Mouse (Mus musculus) T-helper 2 cell (primary cell): ENCODE measurements around the gene Sqstm1.

Source experiments
- in situ Hi-C: fragments of 300-600 bp; cut with MboI, MseI; formaldehyde crosslinking; loops from one replicate; pipeline ENCODE4 v1.15.1; 2025; ENCODE audit warnings: high pct_unique_total_duplicates

Sqstm1 gene

DNA sequence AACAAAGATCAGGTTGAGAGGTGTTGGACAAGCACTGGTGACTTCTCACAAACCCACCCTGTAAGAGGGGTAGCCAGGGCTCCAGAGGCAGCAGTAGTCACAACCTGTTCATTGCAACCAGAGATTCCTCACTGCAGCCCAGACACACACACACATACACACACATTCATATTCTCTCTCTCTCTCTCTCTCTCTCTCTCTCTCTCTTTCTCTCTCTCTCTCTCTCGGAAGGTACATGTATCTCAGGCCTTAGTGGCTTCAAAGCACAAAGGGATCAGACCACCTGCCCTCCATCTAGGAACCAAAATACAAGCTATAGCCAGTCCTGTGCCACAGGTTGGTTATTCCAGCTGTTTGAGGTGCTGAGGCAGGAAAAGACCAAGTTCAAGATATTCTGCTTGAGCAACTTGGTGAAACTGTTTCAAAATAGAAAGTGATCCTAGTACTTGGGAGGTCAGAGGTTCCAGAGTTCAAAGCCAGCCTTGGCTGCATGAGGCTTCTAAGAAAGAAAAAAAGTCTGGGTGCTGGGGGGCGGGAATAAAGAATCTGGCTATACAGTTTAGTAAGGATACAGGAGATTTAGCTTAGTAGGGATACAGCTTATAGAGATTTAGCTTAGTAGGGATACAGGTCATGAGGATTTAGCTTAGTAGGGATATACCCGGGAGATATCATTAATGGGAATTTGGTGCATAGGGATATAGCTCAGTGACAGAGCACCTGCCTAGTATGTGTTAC lies 864 bp upstream of the Sqstm1 start:
- in situ Hi-C loops = no loop called here

DNA sequence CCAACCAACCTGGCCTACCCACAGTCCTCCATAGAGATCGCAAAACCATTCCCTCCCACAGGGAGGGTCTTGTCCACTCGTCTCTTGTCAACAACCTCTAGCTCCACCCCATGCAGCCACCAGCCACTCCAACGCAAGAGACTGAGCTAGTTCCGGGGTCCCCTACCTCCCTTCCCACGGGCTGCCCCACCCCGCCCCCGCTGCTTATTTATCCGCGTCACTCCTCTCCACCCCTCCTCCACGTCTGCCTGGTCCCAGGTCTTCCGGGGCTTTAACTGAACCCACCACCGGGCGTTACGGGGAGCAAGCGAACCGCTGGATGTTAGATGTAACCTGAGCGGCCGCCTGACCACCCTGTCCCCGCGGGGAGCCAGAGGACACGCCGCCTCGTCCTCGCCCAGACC lies 524 bp downstream of the Sqstm1 start:
- in situ Hi-C loops = no loop called here

DNA sequence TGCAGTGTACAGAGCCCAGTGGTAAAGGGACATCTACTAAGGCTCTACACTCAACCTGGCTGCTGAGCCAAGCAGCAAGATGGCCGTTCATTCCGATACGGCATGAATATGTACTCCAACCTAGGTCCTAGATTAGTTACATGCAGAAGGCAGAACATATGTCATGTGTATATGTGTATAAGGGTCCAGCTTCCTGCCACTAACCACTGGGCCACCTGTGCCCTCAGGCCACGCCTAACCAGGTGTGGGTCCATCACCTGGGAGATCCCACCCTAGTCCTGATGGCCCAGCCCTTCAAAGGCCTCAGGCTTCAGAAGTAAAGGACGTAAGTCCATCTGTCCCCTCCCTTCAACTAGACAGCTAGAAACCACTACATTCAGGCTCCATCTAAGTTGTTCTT lies 2.6 kb downstream of the Sqstm1 start:
- in situ Hi-C loops = no loop called here

DNA sequence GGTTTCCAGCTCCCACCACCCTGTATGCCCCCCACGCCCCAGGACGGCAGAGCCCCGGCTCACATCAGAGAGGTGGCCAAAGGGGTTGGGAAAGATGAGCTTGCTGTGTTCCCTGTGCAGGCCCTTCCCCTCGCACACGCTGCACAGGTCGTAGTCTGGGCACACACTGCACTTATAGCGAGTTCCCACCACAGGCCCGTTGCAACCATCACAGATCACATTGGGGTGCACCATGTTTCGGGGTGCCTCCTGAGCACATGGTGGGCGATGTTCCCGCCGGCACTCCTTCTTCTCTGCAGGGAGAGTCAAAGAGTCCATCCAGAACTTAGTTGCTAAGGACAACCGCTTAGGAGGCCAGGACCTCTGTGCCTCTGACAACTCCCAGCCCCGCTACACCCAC lies 3.3 kb downstream of the Sqstm1 start:
- in situ Hi-C loops = no loop called here

DNA sequence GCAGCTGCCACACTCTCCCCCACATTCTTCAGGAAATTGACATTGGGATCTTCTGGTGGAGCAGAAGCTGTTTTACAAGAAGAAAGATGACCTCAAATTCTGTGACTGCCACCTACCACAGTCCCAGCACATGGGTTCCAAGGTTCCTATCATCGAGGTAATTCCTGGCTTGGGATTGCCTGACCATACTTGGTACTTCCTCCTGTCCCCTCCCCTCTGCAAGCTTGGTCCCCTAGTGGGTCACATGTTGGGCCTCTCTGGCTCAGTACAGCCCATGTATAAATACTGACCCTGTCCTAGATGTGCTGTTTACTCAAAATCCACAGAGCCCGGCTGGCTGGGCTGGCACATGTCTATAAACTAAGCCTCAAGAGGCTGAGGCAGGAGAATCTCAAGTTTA lies 4.6 kb downstream of the Sqstm1 start:
- in situ Hi-C loops = no loop called here

DNA sequence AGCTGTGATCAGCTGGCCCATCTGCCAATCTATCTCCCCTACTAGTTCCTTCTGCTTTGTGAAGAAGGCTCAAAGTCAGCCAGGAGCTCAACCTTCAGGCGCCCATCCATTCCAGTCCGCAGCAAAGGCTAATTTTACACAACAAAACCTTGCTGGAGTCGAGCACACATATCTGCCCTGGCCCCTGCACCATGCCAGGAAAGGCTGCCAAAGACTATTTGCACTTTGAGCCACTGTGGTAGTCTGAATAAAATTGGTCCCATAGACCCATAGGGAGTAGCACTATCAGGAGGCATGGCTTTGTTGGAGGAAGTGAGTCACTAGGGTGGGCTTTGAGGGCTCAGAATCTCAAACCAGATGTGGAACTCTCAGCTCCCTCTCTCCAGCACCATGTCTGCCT lies 5.2 kb downstream of the Sqstm1 start:
- in situ Hi-C loops = no loop called here

DNA sequence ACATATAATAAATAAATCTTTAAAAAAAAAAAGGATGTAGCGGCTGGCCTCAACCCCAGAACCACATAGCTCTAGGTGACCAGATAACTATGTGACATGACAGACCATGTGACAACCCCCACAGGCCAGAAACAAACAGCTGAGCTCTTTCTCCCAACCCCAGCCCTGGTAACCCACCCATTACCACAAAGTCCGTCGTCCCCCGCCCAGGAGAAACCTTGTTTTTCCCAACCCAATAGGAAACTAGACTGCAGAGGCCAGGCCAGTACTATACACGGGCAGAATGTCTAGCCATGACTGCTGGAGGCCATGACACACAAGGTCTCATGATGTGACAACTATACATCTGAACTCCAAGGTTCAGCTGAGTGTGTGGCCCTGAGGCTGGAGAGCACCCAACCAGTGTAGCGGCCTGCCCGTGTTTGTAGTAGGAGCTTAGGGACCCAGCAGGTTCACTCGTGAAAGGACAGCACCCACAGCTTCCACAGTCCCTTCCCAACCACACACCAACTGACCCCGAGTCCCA lies 7.3 kb downstream of the Sqstm1 start:
- in situ Hi-C loops = no loop called here

DNA sequence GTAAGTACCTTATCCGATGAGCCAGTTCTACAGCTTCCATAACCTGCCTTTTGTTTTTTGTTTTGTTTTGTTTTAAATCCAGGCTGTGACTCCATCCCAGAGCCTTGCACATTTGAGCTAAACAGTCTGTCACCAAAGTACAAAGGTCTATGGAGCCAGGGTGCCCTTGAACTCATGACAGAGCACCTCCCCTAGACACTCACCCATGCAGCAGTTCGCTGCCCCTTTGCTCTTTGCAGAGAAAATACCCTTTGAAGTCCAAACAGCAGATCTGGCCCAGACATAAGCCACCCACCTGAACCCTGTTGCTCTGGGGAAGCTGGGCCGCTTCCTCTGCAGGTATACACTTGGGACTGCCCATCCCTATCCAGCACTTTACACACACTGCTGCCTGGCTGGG lies 9.0 kb downstream of the Sqstm1 start:
- in situ Hi-C loops = no loop called here

DNA sequence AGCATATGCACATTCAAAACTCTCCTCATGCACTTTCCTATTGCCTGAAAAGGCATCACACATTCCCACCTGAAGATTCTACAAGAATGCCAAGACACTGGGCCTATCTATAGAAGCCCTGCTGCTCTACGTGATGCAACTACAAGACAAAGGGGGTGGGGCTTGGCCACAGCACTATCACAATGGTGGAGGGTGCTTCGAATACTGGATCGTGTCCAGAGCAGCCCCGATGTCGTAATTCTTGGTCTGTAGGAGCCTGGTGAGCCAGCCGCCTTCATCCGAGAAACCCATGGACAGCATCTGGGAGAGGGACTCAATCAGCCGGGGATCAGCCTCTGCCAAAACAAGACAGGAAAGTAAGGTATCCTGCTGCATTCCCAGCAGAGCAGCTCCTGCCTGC lies 10.0 kb downstream of the Sqstm1 start:
- in situ Hi-C loops = no loop called here

DNA sequence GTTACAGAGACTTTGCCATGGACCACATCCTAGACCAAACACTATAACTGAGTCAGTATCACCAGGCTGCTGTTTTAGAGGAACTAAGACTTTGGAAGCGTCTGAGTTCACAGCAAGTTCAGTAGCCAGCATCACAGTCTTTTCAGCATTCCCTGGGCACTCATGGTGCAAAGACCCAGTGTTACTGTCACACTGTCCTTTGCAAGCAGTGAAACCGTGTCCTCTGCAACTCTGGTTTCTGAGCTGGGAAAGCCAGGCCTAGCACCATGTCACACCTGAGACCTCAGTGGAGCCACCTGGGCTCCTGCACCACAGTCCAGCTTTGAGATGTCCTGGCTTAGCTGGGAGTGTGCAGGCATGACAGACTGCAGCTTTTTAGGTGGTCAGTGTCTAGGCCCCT lies 11.7 kb downstream of the Sqstm1 start:
- in situ Hi-C loops = loop anchor here (10.0 kb wide), 1 partner anchor 944 kb away; no protein-coding TSS in a partner anchor

DNA sequence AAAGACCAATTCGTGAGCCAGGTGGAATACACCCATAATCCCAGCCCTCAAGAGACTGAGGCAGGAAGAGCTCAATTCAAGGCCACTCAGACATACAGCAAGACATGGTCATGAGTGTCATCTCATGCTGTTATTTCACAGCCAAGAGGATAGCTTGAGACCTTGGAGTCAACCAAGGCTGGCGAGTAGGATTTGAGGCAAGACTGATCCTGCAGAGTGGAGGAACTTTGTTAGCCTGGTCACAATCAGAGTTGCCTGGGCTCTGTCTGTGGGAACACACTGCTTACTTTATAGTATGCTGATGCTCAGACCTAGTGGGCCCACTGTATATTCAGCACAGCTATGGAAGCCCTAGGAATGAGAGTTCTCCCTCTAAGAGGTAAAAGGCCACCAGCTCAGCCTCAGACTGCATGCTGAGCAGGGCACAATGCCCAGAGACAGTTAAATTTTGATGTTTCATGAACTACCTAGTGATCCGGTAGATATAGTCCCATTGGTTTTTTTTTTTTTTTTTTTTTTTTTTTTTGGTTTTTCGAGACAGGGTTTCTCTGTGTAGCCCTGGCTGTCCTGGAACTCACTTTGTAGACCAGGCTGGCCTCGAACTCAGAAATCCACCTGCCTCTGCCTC lies 12.3 kb downstream of the Sqstm1 start:
- in situ Hi-C loops = loop anchor here (10.0 kb wide), 1 partner anchor 944 kb away; no protein-coding TSS in a partner anchor

DNA sequence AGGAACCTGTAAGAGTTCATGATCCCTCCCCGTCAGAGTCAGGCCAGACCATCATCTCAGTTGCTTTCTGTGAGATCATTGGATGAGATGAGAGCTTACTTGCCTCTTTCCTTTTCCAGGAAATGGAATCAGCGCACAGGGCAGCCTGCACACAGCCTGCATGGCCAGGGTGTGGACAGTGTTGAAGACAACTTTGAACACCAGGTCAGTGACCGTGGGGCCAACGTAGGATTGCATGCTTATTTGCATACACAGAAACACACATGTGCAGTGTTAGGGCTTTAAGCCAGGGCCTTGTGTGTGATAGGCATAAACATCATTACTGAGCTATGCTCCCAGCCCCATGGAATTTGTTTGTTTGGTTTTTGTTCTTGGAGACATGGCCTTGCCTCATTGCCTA lies 13.1 kb downstream of the Sqstm1 start:
- in situ Hi-C loops = loop anchor here (10.0 kb wide), 1 partner anchor 943 kb away; no protein-coding TSS in a partner anchor

DNA sequence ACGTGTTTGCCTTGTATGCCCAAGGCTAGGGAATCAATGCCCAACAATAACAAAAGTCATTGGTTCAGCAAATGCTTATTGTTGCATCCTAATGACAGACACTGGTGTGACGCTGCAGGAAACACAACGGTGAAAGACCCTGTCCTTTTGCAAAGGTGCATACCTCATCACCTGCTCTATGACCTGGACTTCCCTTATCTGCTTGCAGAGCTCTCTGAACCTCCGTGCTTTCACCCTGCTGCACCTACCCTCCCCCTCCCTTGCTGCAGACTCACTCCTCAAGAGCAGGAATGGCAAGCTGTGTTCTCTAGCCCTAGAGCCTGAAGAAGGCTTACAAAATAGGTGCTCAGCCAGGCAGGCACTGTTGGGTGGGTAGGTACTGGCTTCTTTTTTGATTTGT lies 15.8 kb downstream of the Sqstm1 start:
- in situ Hi-C loops = loop anchor here (10.0 kb wide), 1 partner anchor 940 kb away; no protein-coding TSS in a partner anchor

DNA sequence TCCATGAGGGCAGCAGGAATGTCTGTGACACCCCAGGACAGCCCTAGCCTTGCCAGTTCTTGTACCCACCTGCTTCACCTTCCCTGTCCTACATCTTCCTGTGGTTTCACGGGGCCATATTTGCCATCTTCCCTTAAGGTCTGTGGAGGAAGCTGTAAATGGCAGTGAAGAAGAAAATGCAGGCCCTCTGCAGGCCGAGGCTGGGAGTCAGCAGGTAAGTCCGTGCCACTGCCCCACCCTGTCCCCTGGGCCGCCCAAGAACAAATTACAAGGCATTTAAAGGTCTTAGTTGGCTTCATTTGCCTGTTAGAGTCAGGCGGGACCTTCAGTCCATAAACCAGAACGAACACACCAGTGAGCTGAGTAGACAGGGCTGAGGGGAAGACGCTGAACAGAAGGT lies 16.6 kb downstream of the Sqstm1 start:
- in situ Hi-C loops = loop anchor here (10.0 kb wide), 1 partner anchor 939 kb away; no protein-coding TSS in a partner anchor

DNA sequence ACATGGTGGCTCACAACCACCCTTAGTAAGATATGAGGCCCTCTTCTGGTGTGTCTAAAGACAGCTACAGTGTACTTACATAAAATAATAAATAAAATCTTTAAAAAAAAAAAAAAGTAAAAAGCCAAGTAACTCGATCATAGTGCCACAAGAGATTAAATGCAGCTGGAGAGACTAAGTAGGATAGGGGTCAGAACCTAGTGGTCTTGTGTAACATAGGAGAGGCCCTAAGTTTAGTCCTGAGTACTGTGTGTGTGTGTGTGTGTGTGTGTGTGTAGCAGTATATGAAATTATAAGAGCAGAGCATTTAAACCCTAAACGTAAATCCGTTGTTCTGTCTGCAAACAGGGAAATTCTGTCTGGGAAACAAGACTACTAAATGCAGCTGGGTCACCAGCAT lies 18.3 kb downstream of the Sqstm1 start:
- in situ Hi-C loops = loop anchor here (10.0 kb wide), 1 partner anchor 937 kb away; no protein-coding TSS in a partner anchor

DNA sequence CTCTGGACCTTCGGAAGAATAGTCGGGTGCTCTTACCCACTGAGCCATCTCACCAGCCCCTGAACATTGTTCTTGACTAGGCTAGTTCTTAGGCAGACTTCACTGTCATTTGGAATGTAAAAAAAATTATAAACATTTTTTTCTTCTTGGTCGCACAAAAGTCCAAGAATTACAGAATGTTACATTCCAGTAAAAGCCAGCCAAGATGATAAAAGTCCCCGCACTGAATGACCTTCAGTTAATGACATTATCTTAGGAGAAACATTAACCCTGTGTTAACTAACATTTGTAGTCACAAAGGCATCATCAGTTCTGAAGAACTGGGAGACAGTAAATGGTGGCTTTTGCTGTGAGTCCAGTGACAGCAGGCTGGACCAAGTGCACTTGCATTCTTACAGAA lies 20.3 kb downstream of the Sqstm1 start:
- in situ Hi-C loops = loop anchor here (10.0 kb wide), 1 partner anchor 936 kb away; no protein-coding TSS in a partner anchor

DNA sequence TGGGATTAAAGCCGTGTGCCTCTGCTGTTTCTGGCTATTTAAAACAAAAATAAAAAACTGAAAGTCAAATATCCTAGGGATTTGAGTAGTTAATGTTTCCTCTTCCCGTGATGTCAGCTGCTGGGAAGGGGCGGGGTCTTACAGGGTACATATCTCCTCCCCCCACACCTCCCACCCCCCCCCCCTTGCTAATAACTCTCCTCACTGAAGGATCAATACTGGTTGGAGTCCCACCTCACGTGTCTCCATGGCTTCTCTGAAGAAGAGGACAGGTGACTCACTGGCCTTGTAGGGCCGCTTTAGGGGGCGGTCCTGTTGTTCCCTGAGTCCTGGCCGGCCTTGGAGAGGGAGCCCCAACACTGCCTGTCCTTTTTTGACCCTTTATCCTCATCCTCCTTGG lies 21.9 kb downstream of the Sqstm1 start:
- in situ Hi-C loops = no loop called here

DNA sequence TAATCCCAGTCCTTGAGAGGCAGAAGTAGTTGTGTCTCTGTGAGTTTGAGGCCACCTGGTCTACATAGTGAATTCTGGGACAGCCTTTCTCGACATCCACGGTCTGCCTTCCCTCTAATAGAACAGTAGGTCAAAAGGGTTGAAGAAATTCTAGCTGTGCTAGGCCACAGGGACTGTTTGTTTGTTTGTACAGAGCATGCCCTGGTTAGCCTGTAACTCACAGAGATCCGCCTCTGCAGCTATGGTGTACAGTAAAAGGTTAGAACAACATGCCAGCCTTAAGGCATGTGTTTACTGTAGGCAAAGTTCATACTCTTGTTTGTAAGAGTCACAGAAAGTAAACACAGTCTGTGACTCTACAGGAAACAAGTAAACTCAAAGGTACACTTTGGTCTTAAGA lies 25.8 kb downstream of the Sqstm1 start:
- in situ Hi-C loops = no loop called here

DNA sequence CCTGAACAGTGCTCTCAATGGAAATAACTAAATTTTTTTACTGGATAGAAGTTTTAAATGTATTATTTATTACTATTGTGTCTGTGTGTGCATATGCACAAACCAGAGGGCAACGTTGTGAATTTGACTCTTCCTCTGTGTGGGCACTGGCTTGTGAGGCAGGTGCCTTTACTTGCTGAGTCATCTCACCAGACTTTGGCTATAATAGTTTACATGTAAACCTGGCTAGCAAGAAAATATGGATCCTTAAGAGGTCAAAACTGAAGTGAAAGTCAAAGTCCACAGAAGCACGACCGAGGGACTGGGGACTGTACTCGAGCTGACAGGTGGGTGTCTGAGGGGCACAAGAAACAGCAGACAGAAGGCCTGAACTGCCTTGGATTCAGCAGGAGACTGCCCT lies 27.9 kb downstream of the Sqstm1 start:
- in situ Hi-C loops = no loop called here

DNA sequence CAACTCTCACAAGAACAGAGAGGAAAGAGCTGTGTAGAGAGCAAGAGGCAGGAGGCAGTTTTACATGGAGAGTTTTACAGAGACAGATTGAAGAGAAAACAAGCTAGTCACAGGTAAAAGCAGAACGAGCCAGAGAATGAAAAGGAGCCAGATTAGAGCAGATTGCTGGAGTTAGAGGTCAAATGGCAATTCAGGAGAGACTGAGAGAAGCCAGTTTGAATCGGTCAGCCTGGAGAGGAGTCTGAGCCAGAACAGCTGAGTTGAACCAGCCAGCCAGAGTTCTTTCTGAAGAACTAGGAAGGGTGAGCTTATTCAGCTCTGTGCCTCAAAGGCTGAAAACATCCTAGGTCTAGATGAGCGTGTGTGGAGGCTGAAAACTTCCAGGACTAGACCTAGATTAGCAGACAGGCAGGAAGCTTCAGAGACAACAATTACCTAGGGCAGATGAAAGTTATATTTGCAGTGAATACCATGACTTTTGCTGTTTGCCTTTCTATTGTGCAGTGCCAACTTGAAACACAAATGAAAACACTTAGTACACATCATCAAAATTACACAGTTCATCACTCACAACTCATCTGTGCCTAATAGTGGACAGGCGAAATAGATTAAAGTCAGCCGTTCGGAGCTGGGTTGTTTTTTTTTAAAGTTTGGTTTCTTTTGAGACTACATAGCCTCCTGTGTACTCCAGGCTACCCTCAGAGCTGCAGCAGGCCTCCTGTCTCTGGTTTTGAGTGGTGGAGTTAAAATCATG lies 30.0 kb downstream of the Sqstm1 start:
- in situ Hi-C loops = no loop called here

DNA sequence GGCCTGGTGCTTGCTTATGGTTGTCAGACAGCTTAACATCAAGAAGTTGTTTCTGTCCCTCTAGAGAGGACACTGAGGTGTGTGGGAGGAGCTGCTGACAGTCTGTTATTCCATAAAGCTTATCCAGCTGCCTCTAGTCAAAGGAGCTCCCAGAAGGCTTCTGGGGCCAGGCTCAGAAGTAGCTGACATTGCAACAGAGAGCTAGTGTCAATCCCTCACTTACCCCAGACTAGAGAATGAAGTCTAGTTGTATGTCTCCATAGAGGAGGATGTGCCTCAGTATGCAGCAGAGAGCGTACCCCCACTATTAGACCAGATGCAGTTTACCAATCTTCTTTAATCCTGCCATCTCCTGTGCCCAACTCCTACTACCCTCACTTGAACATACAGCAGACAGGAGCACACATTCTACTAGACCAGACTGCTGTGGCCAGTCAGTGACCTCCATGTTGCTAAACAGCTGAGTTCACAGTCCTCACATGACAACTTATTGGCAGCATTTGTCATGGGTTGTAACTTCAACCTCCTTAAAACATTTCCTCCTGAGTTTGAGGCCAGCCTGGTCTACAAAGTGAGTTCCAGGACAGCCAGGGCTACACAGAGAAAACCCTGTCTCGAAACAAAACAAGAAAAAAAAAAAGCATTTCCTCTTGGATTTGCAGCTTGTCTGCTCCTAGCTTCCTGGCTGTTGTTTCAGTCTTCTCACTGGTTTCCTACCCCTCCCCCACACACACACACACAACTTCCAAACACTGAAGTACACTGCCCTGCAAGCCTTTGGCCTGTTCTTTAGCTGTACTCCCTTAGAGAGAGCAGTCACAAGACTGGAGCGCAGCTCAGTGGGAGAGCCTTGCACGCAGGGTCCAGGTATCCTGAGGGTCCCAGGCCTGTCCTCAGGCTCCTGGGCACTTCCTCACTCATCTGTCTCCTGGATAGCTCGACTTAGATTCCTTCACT lies 31.8 kb downstream of the Sqstm1 start:
- in situ Hi-C loops = no loop called here
